Mouse (Mus musculus) kidney, embryonic 15.5 days (tissue): ENCODE measurements around the gene H2-DMb2. TPM values are rescaled to one million over a fixed set of nuclear protein-coding genes. Genes with fewer than 3 reads are reported as not detected.

Experiments used
- ATAC-seq: fragments of 200-750 bp; cut with Nextera tagmentation; replicated peaks from 2 replicates; pipeline ENCODE4 v1.8.0; 2017; ENCODE audit warnings: moderate TSS enrichment; ENCODE audit not compliant: low FRiP score
- H3K27ac ChIP-seq: fragments of 300-500 bp; sonication (generic); 2 replicates; pipeline ENCODE4 v1.5.1; 2015; ENCODE audit warnings: mild to moderate bottlenecking, inconsistent platforms
- H3K27me3 ChIP-seq: fragments of 300-500 bp; sonication (generic); 2 replicates; pipeline ENCODE4 v1.6.1; 2015; ENCODE audit warnings: inconsistent platforms
- H3K36me3 ChIP-seq: fragments of 300-500 bp; sonication (generic); 2 replicates; pipeline ENCODE4 v1.6.1; 2015; ENCODE audit warnings: inconsistent platforms
- H3K4me1 ChIP-seq: fragments of 300-500 bp; sonication (generic); 2 replicates; pipeline ENCODE4 v1.6.1; 2015; ENCODE audit warnings: inconsistent platforms
- H3K4me2 ChIP-seq: fragments of 300-500 bp; sonication (generic); 2 replicates; pipeline ENCODE4 v1.6.1; 2015; ENCODE audit warnings: moderate library complexity, mild to moderate bottlenecking, inconsistent platforms
- H3K4me3 ChIP-seq: fragments of 300-500 bp; sonication (generic); replicated peaks from 2 replicates; pipeline ENCODE4 v1.5.1; 2015; ENCODE audit warnings: mild to moderate bottlenecking, inconsistent platforms
- H3K9ac ChIP-seq: fragments of 300-500 bp; sonication (generic); 2 replicates; pipeline ENCODE4 v1.6.1; 2015; ENCODE audit warnings: mild to moderate bottlenecking, inconsistent platforms
- H3K9me3 ChIP-seq: fragments of 300-500 bp; sonication (generic); replicated peaks from 2 replicates; pipeline ENCODE4 v1.6.1; 2016; ENCODE audit warnings: inconsistent platforms
- WGBS: fragments of 180-500 bp; shearing (Covaris S2); methylation state at CpG from one replicate; pipeline ENCODE4 v1.1.7; 2015; ENCODE audit warnings: mixed read lengths; 5-methylcytosine and 5-hydroxymethylcytosine counted together
- polyA plus RNA-seq: library from polyadenylated mRNA; unstranded; fragments of >200 nt; fragmentation: Nextera tagmentation; extraction: Ambion mirVana; gene quantifications from 2 replicates; pipeline ENCODE4 v1.2.1, GENCODE M21; 2015

H2-DMb2 gene
- polyA plus RNA-seq, 1 experiment from 2014 or later = 25.3 TPM

- ATAC-seq = no peak
- WGBS = 37% methylated on average over 13 of the region's 13 CpGs
- Histone ChIP-seq H3K36me3 (no peaks in the 10 kb centered on the region), H3K4me1 (0 out of 2 replicates have a peak, but pooled peaks cover 3% of the 10 kb centered on the region), H3K4me3 (no peak overlapping the region), H3K27me3 (peaks cover 13% of the 10 kb centered on the region), H3K27ac (no peak overlapping the region), H3K4me2 (no peak overlapping the region), H3K9me3 (no peaks in the 10 kb centered on the region), H3K9ac (no peak overlapping the region)
These were observed 27.9 kb downstream of the H2-DMb2 start for GRCm38 (mm10) chr17:34170877-34171498.

DNA sequence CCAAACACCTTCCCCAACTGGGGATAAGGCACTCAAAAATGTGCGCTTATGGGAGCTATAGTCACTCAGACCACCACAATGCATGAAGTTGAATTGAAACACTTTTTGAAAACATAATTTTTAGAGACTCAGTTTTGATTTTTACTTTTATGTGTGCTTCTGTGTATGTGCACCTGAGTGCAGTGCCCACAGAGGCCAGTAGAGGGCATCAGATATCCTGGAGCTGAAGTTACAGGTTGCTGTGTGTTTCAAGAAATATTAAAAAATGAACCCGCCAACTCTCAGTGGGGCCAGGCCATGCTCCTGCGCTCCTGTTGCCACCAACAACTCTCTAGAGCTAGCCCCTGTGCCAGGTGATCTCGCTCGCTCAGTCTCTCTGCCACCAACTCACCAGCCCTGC, 29.4 kb downstream of the H2-DMb2 start:
- Histone ChIP-seq H3K4me2 (no peak overlapping the region), H3K36me3 (no peaks in the 10 kb centered on the region), H3K4me3 (no peak overlapping the region), H3K9me3 (0 out of 2 replicates have a peak, but pooled peaks cover 5% of the 10 kb centered on the region), H3K4me1 (0 out of 2 replicates have a peak, but pooled peaks cover 3% of the 10 kb centered on the region), H3K27ac (no peak overlapping the region), H3K9ac (no peak overlapping the region), H3K27me3 (peaks cover 13% of the 10 kb centered on the region)
- WGBS = 98% methylated on average over 5 of the region's 5 CpGs
- ATAC-seq = no peak

DNA sequence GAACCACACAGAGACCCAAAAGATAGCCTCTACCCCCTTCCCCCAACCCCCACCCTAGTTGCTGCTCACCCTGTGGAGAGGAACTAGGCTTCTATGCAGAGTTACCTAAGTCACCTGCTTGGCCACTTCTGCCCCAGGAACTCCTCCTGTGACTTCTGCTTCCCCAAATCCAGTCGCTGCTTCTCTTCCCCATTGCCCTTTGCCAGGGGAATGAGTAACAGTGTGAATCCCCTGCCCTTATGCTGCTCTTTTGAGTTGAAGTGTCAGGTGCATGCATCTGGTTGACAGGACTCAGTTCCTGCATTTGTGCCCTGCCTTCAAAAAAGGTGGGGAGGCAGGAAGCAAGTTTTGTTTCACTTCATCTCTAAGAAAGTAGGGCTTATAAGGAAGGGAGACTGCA, 31.0 kb downstream of the H2-DMb2 start:
- no peak for ATAC-seq
- 0 out of 2 replicates have a peak, but pooled peaks cover 5% of the 10 kb centered on the region for H3K9me3 ChIP-seq
- 68% methylated on average over 1 of the region's 1 CpGs for WGBS
- no peak overlapping the region for H3K4me3 ChIP-seq
- H3K27ac ChIP-seq = no peak overlapping the region
- no peaks in the 10 kb centered on the region for H3K36me3 ChIP-seq
- H3K27me3 ChIP-seq = peaks cover 8% of the 10 kb centered on the region
- no peak overlapping the region for H3K9ac ChIP-seq
- 0 out of 2 replicates have a peak, but pooled peaks cover 3% of the 10 kb centered on the region for H3K4me1 ChIP-seq
- H3K4me2 ChIP-seq = no peak overlapping the region

GRCm38 (mm10) chr17:34177179-34177578, 34.1 kb downstream of the H2-DMb2 start:
- Histone ChIP-seq H3K9me3 (0 out of 2 replicates have a peak, but pooled peaks cover 5% of the 10 kb centered on the region), H3K9ac (no peak overlapping the region), H3K4me2 (no peak overlapping the region), H3K4me1 (no peaks in the 10 kb centered on the region), H3K36me3 (no peaks in the 10 kb centered on the region), H3K27me3 (peaks cover 9% of the 10 kb centered on the region), H3K4me3 (no peak overlapping the region), H3K27ac (no peak overlapping the region)
- 70% methylated on average over 4 of the region's 4 CpGs for WGBS
- no peak for ATAC-seq

GRCm38 (mm10) chr17:34179019-34179418, 35.9 kb downstream of the H2-DMb2 start:
- Histone ChIP-seq H3K4me2 (no peak overlapping the region), H3K36me3 (no peaks in the 10 kb centered on the region), H3K4me1 (no peaks in the 10 kb centered on the region), H3K9ac (no peak overlapping the region), H3K9me3 (0 out of 2 replicates have a peak, but pooled peaks cover 5% of the 10 kb centered on the region), H3K27me3 (peaks cover 23% of the 10 kb centered on the region), H3K4me3 (no peak overlapping the region), H3K27ac (no peak overlapping the region)
- WGBS = 67% methylated on average over 6 of the region's 6 CpGs
- no peak for ATAC-seq

- Histone ChIP-seq H3K36me3 (no peaks in the 10 kb centered on the region), H3K27ac (no peak overlapping the region), H3K9me3 (0 out of 2 replicates have a peak, but pooled peaks cover 5% of the 10 kb centered on the region), H3K4me1 (no peaks in the 10 kb centered on the region), H3K27me3 (peaks cover 27% of the 10 kb centered on the region), H3K9ac (no peak overlapping the region), H3K4me3 (no peak overlapping the region), H3K4me2 (no peak overlapping the region)
- WGBS = 70% methylated on average over 13 of the region's 13 CpGs
- ATAC-seq = no peak
These were observed 37.1 kb downstream of the H2-DMb2 start for GRCm38 (mm10) chr17:34179913-34180859.

- WGBS = 78% methylated on average over 15 of the region's 15 CpGs
- Histone ChIP-seq H3K4me2 (no peak overlapping the region), H3K27ac (no peak overlapping the region), H3K27me3 (peaks cover 53% of the 10 kb centered on the region), H3K36me3 (no peaks in the 10 kb centered on the region), H3K4me1 (peaks cover 17% of the 10 kb centered on the region), H3K9me3 (no peaks in the 10 kb centered on the region), H3K4me3 (no peak overlapping the region), H3K9ac (no peak overlapping the region)
- ATAC-seq = no peak
These were observed 40.6 kb downstream of the H2-DMb2 start for GRCm38 (mm10) chr17:34183564-34184219.

DNA sequence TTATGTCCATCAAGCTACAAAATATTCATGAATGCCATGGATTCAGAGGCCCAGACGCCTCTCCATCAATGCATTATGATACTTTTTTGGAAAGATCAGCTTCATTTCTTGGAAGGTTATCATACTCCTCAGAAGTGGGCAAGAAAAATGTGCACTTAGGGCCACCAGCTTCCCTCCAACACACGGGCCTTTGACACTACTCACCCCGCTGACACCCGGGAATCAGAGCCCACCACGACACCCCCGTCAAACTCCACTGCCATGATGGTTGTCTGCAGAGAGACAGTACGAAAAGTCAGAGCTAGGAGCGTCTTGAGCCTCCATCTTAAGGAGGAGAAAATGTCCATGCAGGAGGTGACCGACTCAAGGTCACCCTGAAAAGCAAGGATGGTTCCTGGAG, 42.4 kb downstream of the H2-DMb2 start:
- Histone ChIP-seq H3K9me3 (no peaks in the 10 kb centered on the region), H3K36me3 (no peaks in the 10 kb centered on the region), H3K27ac (no peak overlapping the region), H3K4me2 (no peak overlapping the region), H3K4me3 (no peak overlapping the region), H3K9ac (no peak overlapping the region), H3K27me3 (peaks cover 71% of the 10 kb centered on the region), H3K4me1 (peaks cover 17% of the 10 kb centered on the region)
- no peak for ATAC-seq
- WGBS = 89% methylated on average over 9 of the region's 9 CpGs

DNA sequence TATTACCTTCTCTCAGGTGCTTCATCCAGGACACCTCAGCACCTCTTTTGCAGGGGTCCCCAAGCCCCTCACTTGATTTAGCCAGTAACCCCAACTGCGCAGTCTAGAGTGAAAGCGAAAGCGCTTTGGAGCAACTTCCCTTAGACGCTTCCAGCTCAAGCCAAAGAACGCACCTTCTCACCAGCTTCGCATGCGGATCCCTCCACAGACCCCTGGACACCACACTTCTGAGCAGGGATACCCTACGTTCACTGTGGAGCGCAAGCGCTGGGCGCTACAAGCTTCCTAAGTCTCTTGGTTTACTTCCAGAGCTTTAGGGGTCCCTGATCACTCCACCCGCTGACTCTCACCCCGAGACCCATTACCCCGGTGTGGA, 43.8 kb downstream of the H2-DMb2 start:
- no peak overlapping the region for H3K27ac ChIP-seq
- no peaks in the 10 kb centered on the region for H3K36me3 ChIP-seq
- H3K9me3 ChIP-seq = no peaks in the 10 kb centered on the region
- 3% methylated on average over 14 of the region's 14 CpGs for WGBS
- ATAC-seq = no peak
- H3K4me1 ChIP-seq = peaks cover 17% of the 10 kb centered on the region
- H3K4me3 ChIP-seq = peak overlapping the region; percentile 61
- H3K9ac ChIP-seq = peak overlapping the region; percentile 47
- peak overlapping the region; percentile 97 for H3K4me2 ChIP-seq
- peaks cover 83% of the 10 kb centered on the region for H3K27me3 ChIP-seq

DNA sequence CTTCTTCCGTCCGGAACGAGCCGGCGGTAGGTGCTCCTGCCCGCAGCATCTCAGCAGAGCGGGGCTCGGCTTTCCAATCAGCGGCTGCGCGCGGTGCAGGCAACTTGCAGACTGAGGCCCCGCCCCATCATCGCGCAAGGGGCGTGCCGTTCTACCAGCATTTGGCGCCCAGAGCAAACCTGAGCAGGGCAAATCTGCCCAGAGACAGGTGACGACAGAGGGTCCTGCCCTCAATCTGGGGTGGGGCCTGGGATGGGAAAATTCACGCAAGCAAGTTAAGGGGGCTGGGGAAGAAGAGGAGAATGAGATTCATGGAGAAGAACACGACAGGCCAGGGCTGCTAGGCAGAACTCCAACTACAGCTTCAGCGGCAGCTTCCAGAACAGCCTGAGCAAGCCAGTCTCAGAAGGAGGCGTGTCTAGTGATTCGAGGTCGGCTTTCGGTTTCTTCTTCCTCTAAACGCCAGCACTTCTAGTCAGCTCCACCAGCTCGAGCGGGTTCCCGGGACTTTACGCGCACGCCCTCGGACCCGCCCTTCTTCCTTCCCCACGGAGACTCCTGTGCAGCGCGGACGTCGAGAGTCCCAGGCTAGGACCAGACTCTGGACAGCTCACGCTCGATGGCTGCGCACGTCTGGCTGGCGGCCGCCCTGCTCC, 44.3 kb downstream of the H2-DMb2 start, which contains the start of the genes Tap1 and Psmb9:
Tap1 (plus strand) TSS at position 293 of the 656 bp plus-strand sequence.
Psmb9 (minus strand) TSS at position 504 of the 656 bp plus-strand sequence.
- Histone ChIP-seq H3K36me3 (no peaks in the 10 kb centered on the region), H3K27ac (peak within 1 kb of the TSS; percentile 54; the same call in 1 of the 2 replicates), H3K4me3 (peak within 1 kb of the TSS; percentile 61), H3K4me2 (peak within 1 kb of the TSS; percentile 97), H3K9ac (peak within 1 kb of the TSS; percentile 59), H3K27me3 (peaks cover 85% of the 10 kb centered on the region), H3K9me3 (no peaks in the 10 kb centered on the region), H3K4me1 (peaks cover 17% of the 10 kb centered on the region)
- WGBS = under 1% methylated on average over 46 of the region's 46 CpGs
- peak; percentile 97 for ATAC-seq

DNA sequence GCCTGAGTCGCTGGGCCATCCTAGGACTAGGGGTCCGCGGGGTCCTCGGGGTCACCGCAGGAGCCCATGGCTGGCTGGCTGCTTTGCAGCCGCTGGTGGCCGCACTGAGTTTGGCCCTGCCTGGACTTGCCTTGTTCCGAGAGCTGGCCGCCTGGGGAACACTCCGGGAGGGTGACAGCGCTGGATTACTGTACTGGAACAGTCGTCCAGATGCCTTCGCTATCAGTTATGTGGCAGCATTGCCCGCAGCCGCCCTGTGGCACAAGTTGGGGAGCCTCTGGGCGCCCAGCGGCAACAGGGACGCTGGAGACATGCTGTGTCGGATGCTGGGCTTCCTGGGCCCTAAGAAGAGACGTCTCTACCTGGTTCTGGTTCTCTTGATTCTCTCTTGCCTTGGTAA, 44.9 kb downstream of the H2-DMb2 start:
- Histone ChIP-seq H3K4me1 (peaks cover 20% of the 10 kb centered on the region), H3K27me3 (peaks cover 86% of the 10 kb centered on the region), H3K9me3 (no peaks in the 10 kb centered on the region), H3K9ac (peak overlapping the region; percentile 59), H3K36me3 (no peaks in the 10 kb centered on the region), H3K4me2 (peak overlapping the region; percentile 97), H3K27ac (peak overlapping the region; percentile 54; the same call in 1 of the 2 replicates), H3K4me3 (peak overlapping the region; percentile 61)
- WGBS = 3% methylated on average over 20 of the region's 20 CpGs
- no peak for ATAC-seq
